Mouse (Mus musculus): ENCODE measurements around the gene Palm. TPM values are rescaled to one million over a fixed set of nuclear protein-coding genes. Genes with fewer than 3 reads are reported as not detected.
A peak's percentile ranks its signal among the peaks of the same experiment; 100 is the strongest.

Gene Palm
- polyA plus RNA-seq (2014; fragmentation: Nextera tagmentation; extraction: Ambion mirVana) = 27.6 and 28.6 TPM in 2 replicates

DNA sequence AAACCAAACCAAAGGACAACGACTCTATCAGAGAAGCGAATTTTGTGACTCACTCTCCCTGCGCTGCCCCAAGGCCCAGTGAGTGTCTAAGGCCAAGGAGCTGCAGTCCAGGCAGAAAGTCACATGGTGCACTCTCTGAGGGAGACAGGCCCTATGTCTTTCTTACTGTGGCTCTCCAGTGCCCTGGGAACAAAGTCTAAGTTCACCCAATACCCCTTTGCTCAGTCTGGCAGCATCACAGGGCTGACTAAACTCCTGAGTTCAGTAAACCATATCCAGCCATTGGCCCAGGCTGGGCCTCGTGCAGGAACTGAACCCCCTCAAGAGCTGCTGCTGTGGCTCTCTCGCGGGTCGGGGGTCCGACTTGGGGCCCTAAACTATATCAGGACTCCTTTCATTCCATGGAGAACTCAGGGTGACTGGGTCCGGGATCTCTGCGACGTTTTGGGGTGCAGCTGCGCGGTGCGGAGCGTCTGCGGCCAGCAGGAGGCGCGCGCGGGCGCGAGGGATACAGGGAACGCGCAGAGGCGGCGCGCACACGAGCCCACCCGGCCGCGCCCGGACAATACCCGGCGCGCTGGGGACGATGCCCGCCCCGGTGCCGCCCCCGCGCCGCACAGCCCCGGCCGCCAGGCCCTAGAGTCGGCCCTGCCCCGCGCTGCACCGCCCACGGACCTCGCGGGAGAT lies at the start of gene Palm:
Gene Palm (plus strand): TSS at position 522 of the 687 bp plus-strand sequence.
- H3K4me1 ChIP-seq (replicated peaks; ENCODE audit: control insufficient read depth, insufficient read depth, low read length) = peaks cover 23% of the 10 kb centered on the region
- peak within 1 kb of the TSS; percentile 76 for H3K4me3 ChIP-seq (ENCODE audit: low read depth, low read length)
- no peaks in the 10 kb centered on the region for H3K9me3 ChIP-seq (ENCODE audit: control insufficient read depth, low read length)
- H3K9ac ChIP-seq (ENCODE audit: low read depth, low read length) = peak within 1 kb of the TSS; percentile 78
- peak within 1 kb of the TSS; percentile 36 for H3K27ac ChIP-seq (ENCODE audit: low read depth, low read length)
- no peaks in the 10 kb centered on the region for H3K27me3 ChIP-seq (replicated peaks; ENCODE audit: control insufficient read depth, insufficient read depth, low read length)
- peak within 1 kb of the TSS; percentile 93 for H3K4me2 ChIP-seq
- peak; percentile 46; the same call in 1 of the 2 replicates for ATAC-seq (replicated peaks; ENCODE audit: low FRiP score)
- H3K36me3 ChIP-seq (ENCODE audit: control insufficient read depth, insufficient read depth, low read length) = no peaks in the 10 kb centered on the region
- peak; percentile 74 for DNase-seq (ENCODE audit: low spot score)
- 5% methylated on average over 51 of the region's 51 CpGs for WGBS

DNA sequence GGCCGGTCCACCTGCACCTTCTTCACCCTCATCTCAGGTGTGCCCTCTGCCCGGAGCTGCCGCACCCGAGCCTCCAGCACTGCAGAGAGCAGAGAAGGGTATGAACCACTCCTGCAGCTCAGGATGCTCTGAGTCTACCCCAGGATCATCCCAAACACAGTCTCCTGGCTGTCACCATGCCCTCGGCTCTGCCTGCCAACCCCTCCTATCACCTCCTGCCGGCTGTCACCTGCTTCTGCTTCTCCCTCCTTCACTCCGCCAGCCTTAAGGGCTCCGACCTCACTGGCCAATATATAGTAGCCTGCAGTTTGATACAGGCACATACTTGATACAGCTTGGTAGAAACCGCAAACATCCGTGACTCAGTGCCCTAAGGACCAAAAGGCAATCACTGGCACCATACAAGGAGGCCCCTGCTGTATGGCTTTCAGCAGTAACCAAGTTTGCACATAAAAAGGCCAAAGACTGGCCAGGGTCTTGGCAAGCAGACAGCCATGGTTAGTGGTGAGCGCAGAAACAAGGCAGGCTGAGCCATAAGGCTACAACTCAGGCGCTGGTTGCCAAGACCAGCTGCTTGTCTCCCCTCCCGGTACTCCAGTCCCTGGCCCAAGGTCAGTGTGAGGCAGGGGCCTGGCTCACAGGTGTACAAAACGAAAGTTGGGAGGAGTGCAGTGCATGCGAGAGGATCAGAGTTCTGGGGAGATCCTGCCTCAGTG lies 49.6 kb upstream of the Palm start:
- Histone ChIP-seq H3K4me2 (no peak overlapping the region), H3K9ac (ENCODE audit: low read depth, low read length) (no peak overlapping the region), H3K27me3 (replicated peaks; ENCODE audit: control insufficient read depth, insufficient read depth, low read length) (no peaks in the 10 kb centered on the region), H3K9me3 (ENCODE audit: control insufficient read depth, low read length) (peaks cover 6% of the 10 kb centered on the region; the same call in 1 of the 2 replicates), H3K27ac (ENCODE audit: low read depth, low read length) (no peak overlapping the region), H3K4me3 (ENCODE audit: low read depth, low read length) (no peak overlapping the region), H3K4me1 (replicated peaks; ENCODE audit: control insufficient read depth, insufficient read depth, low read length) (peaks cover 6% of the 10 kb centered on the region), H3K36me3 (ENCODE audit: control insufficient read depth, insufficient read depth, low read length) (peaks cover 46% of the 10 kb centered on the region)
- ATAC-seq (replicated peaks; ENCODE audit: low FRiP score) = no peak
- no peak for DNase-seq (ENCODE audit: low spot score)
- WGBS = 95% methylated on average over 15 of the region's 15 CpGs

DNA sequence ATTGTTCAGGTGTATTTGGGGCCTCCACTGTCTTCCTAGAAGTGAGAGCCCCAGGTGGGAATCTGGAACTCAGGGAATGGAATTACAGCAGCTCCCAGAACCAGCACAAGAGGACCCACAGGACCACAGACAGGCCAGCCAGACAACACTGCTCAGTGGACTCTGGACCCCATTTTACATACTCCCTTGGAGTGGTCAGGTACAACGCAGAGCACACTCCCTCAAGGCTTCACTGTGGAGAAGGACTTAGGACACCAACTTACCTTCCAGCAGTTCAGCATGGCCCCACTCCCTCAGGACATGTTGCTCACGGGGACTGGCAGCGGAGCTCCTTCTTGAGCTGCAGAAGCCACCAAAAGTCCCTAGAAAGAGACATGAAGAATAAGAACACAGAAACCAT lies 48.0 kb upstream of the Palm start:
- no peaks in the 10 kb centered on the region for H3K9me3 ChIP-seq (ENCODE audit: control insufficient read depth, low read length)
- peaks cover 30% of the 10 kb centered on the region for H3K36me3 ChIP-seq (ENCODE audit: control insufficient read depth, insufficient read depth, low read length)
- ATAC-seq (replicated peaks; ENCODE audit: low FRiP score) = no peak
- peak overlapping the region; percentile 68 for H3K4me3 ChIP-seq (ENCODE audit: low read depth, low read length)
- no peak overlapping the region for H3K27ac ChIP-seq (ENCODE audit: low read depth, low read length)
- no peak for DNase-seq (ENCODE audit: low spot score)
- H3K4me1 ChIP-seq (replicated peaks; ENCODE audit: control insufficient read depth, insufficient read depth, low read length) = peaks cover 9% of the 10 kb centered on the region
- H3K27me3 ChIP-seq (replicated peaks; ENCODE audit: control insufficient read depth, insufficient read depth, low read length) = no peaks in the 10 kb centered on the region
- WGBS = 90% methylated on average over 3 of the region's 3 CpGs
- H3K9ac ChIP-seq (ENCODE audit: low read depth, low read length) = no peak overlapping the region; the same call in 1 of the 2 replicates
- H3K4me2 ChIP-seq = peak overlapping the region; percentile 65

DNA sequence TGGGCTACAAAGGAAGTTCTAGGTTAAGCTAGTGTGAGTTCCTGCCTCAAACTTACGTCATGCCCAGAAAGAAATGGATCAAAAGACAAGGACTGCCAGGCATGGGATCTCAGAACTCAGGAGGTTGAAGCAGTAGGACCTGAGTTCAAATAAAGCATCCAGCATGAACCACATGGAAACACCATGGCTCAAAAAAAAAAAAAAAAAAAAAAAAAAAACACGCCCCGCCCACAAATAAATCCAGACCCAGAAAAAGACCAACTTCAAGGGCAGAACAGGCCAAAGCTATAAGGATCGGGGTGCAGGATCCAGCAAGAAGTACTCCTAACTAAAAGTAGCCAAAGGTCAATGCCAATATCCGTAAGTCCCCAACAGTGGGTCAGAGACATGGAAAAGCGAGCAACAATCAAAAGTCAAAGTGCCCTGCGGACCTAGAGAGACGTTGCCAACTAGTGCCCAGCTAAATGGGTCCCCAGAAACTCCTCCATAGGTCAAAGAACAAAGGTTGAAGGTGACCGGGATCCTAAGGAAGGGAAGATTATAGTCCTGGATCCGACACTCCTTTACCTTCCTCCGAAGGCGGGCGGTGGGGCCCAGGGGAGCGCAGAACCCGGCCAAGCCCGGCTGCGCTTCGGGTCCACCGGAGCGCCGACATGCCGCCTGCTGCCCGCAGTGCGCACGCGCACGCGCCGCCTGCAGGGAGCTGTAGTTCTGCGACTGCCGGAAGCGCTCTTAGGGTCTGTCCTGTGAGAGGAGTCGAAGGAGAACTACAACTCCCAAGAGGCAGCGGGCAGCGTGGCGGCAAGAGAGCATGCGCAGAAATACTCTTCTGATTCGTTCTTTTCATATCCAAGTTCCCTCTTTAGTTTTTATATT lies 47.2 kb upstream of the Palm start, which contains the start of gene Polrmt:
Gene Polrmt (minus strand): TSS at position 684 of the 876 bp plus-strand sequence.
- Histone ChIP-seq H3K4me2 (peak within 1 kb of the TSS; percentile 65), H3K36me3 (ENCODE audit: control insufficient read depth, insufficient read depth, low read length) (peaks cover 23% of the 10 kb centered on the region), H3K4me3 (ENCODE audit: low read depth, low read length) (peak within 1 kb of the TSS; percentile 68), H3K27ac (ENCODE audit: low read depth, low read length) (peak within 1 kb of the TSS; percentile 54; the same call in 1 of the 2 replicates), H3K9me3 (ENCODE audit: control insufficient read depth, low read length) (no peaks in the 10 kb centered on the region), H3K27me3 (replicated peaks; ENCODE audit: control insufficient read depth, insufficient read depth, low read length) (no peaks in the 10 kb centered on the region), H3K9ac (ENCODE audit: low read depth, low read length) (peak within 1 kb of the TSS; percentile 62), H3K4me1 (replicated peaks; ENCODE audit: control insufficient read depth, insufficient read depth, low read length) (peaks cover 9% of the 10 kb centered on the region)
- peak; percentile 93 for DNase-seq (ENCODE audit: low spot score)
- ATAC-seq (replicated peaks; ENCODE audit: low FRiP score) = peak; percentile 95
- 3% methylated on average over 38 of the region's 38 CpGs for WGBS

DNA sequence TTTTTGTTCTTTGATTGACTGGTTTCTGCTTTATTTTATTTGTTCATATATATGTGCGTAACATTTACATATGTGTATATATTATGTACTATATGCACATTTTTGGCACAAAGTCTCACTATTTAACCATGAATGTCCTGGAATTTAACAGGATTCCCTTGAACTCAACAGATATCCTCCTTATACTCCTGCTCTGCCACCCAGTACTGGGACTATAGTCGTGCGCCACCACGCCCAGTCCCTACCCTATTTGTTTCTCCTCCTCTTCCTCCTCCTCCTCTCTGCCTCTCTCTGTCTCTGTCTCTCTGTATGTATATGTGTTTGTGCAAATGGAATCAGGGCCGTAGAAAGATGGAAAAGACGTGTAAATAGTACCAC lies 46.6 kb upstream of the Palm start:
- no peaks in the 10 kb centered on the region for H3K9me3 ChIP-seq (ENCODE audit: control insufficient read depth, low read length)
- H3K27me3 ChIP-seq (replicated peaks; ENCODE audit: control insufficient read depth, insufficient read depth, low read length) = no peaks in the 10 kb centered on the region
- H3K27ac ChIP-seq (ENCODE audit: low read depth, low read length) = peak overlapping the region; percentile 54; the same call in 1 of the 2 replicates
- H3K4me3 ChIP-seq (ENCODE audit: low read depth, low read length) = peak overlapping the region; percentile 20; the same call in 1 of the 2 replicates
- peaks cover 9% of the 10 kb centered on the region for H3K4me1 ChIP-seq (replicated peaks; ENCODE audit: control insufficient read depth, insufficient read depth, low read length)
- ATAC-seq (replicated peaks; ENCODE audit: low FRiP score) (peak; percentile 71), DNase-seq (ENCODE audit: low spot score) (no peak)
- peak overlapping the region; percentile 17; the same call in 1 of the 2 replicates for H3K9ac ChIP-seq (ENCODE audit: low read depth, low read length)
- peak overlapping the region; percentile 65 for H3K4me2 ChIP-seq
- WGBS = 24% methylated on average over 6 of the region's 6 CpGs
- peaks cover 17% of the 10 kb centered on the region for H3K36me3 ChIP-seq (ENCODE audit: control insufficient read depth, insufficient read depth, low read length)

DNA sequence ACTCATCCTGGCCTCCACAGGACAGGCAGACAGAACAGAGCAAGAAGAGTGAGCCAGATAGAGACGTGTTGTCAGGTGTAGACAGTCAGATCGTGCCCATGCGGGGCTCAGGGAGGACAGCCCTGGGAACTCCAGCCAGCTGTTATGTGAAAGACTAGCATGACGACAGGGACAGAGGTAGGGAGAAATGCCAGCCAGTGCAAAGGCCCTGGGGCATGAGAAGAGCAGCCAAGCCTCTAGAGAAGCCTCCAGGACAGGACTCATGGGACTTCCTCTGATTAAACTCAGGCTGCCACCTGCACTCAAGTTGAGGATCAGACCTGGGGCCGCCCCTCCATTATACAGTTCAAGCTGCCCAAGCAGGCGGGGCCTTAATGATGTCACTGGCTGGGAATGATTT lies 44.9 kb upstream of the Palm start:
- H3K9me3 ChIP-seq (ENCODE audit: control insufficient read depth, low read length) = no peaks in the 10 kb centered on the region
- no peak for DNase-seq (ENCODE audit: low spot score)
- peaks cover 9% of the 10 kb centered on the region for H3K4me1 ChIP-seq (replicated peaks; ENCODE audit: control insufficient read depth, insufficient read depth, low read length)
- no peak overlapping the region for H3K4me2 ChIP-seq
- ATAC-seq (replicated peaks; ENCODE audit: low FRiP score) = no peak
- H3K4me3 ChIP-seq (ENCODE audit: low read depth, low read length) = no peak overlapping the region
- H3K9ac ChIP-seq (ENCODE audit: low read depth, low read length) = no peak overlapping the region
- H3K27me3 ChIP-seq (replicated peaks; ENCODE audit: control insufficient read depth, insufficient read depth, low read length) = no peaks in the 10 kb centered on the region
- 77% methylated on average over 6 of the region's 6 CpGs for WGBS
- peaks cover 4% of the 10 kb centered on the region; the same call in 1 of the 2 replicates for H3K36me3 ChIP-seq (ENCODE audit: control insufficient read depth, insufficient read depth, low read length)
- H3K27ac ChIP-seq (ENCODE audit: low read depth, low read length) = no peak overlapping the region

DNA sequence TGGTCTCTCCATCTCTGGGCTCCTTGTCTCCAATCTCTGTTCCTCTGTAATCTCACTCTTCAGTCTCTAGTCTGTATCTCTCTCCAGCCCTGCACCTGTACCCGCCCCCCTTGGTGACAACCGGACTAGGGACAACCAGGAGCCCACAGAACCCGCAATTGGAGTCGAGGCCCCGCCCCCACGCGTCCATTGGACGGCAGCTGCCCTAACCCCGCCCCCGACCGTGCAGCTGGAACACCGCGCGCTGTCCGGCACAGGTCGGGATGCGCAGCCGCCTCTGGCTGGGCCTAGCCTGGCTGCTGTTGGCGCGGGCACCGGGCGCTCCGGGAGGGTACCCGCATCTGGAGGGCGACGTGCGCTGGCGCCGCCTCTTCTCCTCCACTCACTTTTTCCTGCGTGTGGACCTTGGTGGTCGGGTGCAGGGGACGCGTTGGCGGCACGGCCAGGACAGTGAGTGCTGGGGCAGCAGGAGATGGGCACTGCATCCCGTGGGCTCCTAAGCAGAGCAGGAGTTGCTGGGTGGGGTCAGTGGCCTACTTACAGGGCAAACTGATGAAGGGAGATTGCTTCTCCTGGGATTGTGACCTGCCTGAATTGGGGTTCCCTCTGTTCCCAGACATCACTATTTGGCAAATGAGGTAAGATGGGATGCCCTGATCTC lies 38.4 kb upstream of the Palm start, which contains the start of gene Fgf22:
Gene Fgf22 (plus strand): TSS at position 221 of the 661 bp plus-strand sequence.
- no peak within 1 kb of the TSS for H3K9ac ChIP-seq (ENCODE audit: low read depth, low read length)
- whole genome bisulfite sequencing = 3% methylated on average over 35 of the region's 36 CpGs

More for the DNA sequence above, 38.4 kb upstream of the Palm start, which contains the start of gene Fgf22:
- H3K4me2 ChIP-seq = peak within 1 kb of the TSS; percentile 77
- ATAC-seq (replicated peaks; ENCODE audit: low FRiP score) (peak; percentile 79), DNase-seq (ENCODE audit: low spot score) (peak; percentile 72)
- H3K27ac ChIP-seq (ENCODE audit: low read depth, low read length) = no peak within 1 kb of the TSS
- H3K4me1 ChIP-seq (replicated peaks; ENCODE audit: control insufficient read depth, insufficient read depth, low read length) = peaks cover 10% of the 10 kb centered on the region; the same call in 1 of the 2 replicates
- peaks cover 32% of the 10 kb centered on the region; the same call in 1 of the 2 replicates for H3K36me3 ChIP-seq (ENCODE audit: control insufficient read depth, insufficient read depth, low read length)
- peak within 1 kb of the TSS; percentile 35 for H3K4me3 ChIP-seq (ENCODE audit: low read depth, low read length)
- H3K27me3 ChIP-seq (replicated peaks; ENCODE audit: control insufficient read depth, insufficient read depth, low read length) = peaks cover 2% of the 10 kb centered on the region; the same call in 1 of the 2 replicates
- no peaks in the 10 kb centered on the region for H3K9me3 ChIP-seq (ENCODE audit: control insufficient read depth, low read length)

Measured in liver, embryonic 11.5 days (tissue).